Mouse (Mus musculus): ENCODE results near the gene Rab20. TPM values are rescaled to one million over a fixed set of nuclear protein-coding genes. Genes with fewer than 3 reads are reported as not detected.
A peak's percentile ranks its signal among the peaks of the same experiment; 100 is the strongest.

Rab20 gene
- polyA plus RNA-seq (2014; fragmentation: Nextera tagmentation; extraction: Ambion mirVana): 0.95 and 1.5 TPM in 2 replicates

DNA sequence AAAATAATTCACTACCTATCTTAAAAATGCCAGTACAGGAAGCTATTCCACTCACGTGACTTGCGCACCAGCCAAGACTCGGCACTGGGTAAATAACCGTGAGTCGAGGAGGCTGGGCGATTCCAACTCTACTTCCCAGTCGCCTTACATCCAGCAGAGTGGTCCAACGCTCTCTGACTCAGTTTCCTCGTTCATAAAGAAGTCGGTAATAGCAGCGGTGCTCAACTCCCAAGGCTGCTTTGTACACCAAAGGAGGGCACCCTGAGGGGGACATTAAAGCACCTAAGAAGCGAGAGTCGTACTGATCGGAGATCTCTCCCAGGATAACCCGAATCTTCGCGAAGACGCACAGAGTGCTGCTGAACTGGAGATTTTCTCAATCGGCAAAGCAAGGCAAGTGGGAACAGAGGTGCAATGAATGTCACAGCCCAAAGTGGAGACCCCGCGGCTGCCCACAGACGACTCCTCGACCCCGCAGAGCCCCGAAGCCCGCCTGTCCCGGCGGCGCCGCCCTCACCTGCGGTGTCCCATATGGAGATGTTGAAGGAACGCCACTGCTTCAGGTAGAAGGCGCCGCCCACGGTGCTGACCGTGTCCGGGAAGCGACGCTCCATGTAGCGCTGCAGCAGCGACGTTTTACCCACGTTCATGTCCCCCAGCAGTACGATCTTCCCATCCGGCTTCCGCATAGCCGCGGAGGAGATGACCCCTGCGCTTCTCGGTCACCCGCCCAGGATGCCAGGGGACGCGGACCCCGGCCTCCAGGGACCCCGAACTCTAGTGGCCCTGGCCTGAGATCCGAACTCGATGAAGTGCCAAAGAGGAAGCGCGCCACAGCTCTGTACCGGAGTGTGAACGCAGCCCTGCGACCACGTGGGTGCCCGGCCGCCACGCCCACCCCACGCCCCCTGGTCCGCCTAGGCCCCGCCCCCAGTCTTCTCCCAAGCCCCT is at the start of gene Rab20:
Gene Rab20 (minus strand): TSS at position 900 of the 951 bp plus-strand sequence.
- no peak within 1 kb of the TSS for H3K27ac ChIP-seq (ENCODE audit: low read depth, low read length)
- ATAC-seq (ENCODE audit: insufficient read depth, low FRiP score, low TSS enrichment) (peak; percentile 71), DNase-seq (ENCODE audit: low spot score) (peak; percentile 72)
- H3K9me3 ChIP-seq (ENCODE audit: control insufficient read depth, low read length): no peaks in the 10 kb centered on the region
- peaks cover 63% of the 10 kb centered on the region for H3K27me3 ChIP-seq (ENCODE audit: control insufficient read depth, insufficient read depth, low read length)
- peak within 1 kb of the TSS; percentile 94 for H3K4me2 ChIP-seq (ENCODE audit: low read depth)
- WGBS: under 1% methylated on average over 68 of the region's 69 CpGs
- H3K4me3 ChIP-seq (ENCODE audit: low read depth, low read length): peak within 1 kb of the TSS; percentile 39
- H3K36me3 ChIP-seq (ENCODE audit: control insufficient read depth, insufficient read depth, low read length): no peaks in the 10 kb centered on the region
- H3K9ac ChIP-seq (ENCODE audit: low read length): peak within 1 kb of the TSS; percentile 37
- peaks cover 11% of the 10 kb centered on the region; the same call in 1 of the 2 replicates for H3K4me1 ChIP-seq (ENCODE audit: control insufficient read depth, insufficient read depth, low read length)

DNA sequence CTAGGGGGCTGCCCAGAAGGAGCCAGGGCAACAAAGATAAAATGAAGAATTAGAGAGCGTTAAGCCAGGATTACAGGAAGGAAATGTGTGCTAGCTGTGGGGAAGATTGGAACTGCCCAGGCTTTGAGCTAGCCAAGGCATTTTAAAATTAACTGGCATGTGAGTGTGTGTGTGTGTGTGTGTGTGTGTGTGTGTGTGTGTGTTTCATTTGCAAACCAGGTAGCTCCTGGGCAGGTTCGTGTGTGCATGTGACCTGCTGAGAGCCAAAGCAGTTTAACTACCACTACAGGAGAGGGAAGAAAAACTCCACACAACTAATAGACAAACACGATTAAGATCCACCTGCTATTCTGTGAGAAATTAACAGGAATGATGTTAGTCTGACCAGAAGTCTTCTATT is 44.8 kb upstream of the Rab20 start:
- Histone ChIP-seq H3K9me3 (ENCODE audit: control insufficient read depth, low read length) (no peaks in the 10 kb centered on the region), H3K4me2 (ENCODE audit: low read depth) (no peak overlapping the region), H3K9ac (ENCODE audit: low read length) (no peak overlapping the region), H3K27me3 (ENCODE audit: control insufficient read depth, insufficient read depth, low read length) (no peaks in the 10 kb centered on the region), H3K4me1 (ENCODE audit: control insufficient read depth, insufficient read depth, low read length) (no peaks in the 10 kb centered on the region), H3K4me3 (ENCODE audit: low read depth, low read length) (no peak overlapping the region), H3K36me3 (ENCODE audit: control insufficient read depth, insufficient read depth, low read length) (0 out of 2 replicates have a peak, but pooled peaks cover 2% of the 10 kb centered on the region), H3K27ac (ENCODE audit: low read depth, low read length) (no peak overlapping the region)
- 77% methylated on average over 3 of the region's 3 CpGs for WGBS
- ATAC-seq (ENCODE audit: insufficient read depth, low FRiP score, low TSS enrichment) (no peak), DNase-seq (ENCODE audit: low spot score) (no peak)

DNA sequence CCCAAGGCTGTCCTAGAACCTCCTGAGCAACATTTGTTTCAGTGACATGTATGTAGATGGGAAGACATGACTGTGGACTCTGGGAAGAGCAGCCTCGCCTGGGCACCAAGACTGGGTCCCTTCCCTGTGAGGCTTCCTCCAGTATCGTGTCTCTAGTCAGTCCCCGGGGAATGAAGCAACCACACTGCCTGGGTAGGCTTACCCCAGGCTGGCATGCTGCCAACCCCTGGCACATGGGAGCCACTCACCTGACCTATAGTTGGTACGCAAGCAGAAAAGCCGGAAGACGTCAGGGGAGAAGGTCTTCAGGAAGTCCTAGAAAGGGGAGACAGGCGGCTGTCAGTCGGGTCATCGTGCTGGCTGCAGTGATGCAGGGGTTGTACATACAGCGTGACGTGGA is 40.2 kb upstream of the Rab20 start:
- peaks cover 10% of the 10 kb centered on the region; the same call in 1 of the 2 replicates for H3K36me3 ChIP-seq (ENCODE audit: control insufficient read depth, insufficient read depth, low read length)
- H3K9ac ChIP-seq (ENCODE audit: low read length): no peak overlapping the region
- no peaks in the 10 kb centered on the region for H3K27me3 ChIP-seq (ENCODE audit: control insufficient read depth, insufficient read depth, low read length)
- H3K4me1 ChIP-seq (ENCODE audit: control insufficient read depth, insufficient read depth, low read length): no peaks in the 10 kb centered on the region
- ATAC-seq (ENCODE audit: insufficient read depth, low FRiP score, low TSS enrichment): no peak
- 95% methylated on average over 11 of the region's 11 CpGs for WGBS
- DNase-seq (ENCODE audit: low spot score): no peak
- no peak overlapping the region for H3K27ac ChIP-seq (ENCODE audit: low read depth, low read length)
- H3K4me3 ChIP-seq (ENCODE audit: low read depth, low read length): no peak overlapping the region
- H3K9me3 ChIP-seq (ENCODE audit: control insufficient read depth, low read length): no peaks in the 10 kb centered on the region
- H3K4me2 ChIP-seq (ENCODE audit: low read depth): no peak overlapping the region

DNA sequence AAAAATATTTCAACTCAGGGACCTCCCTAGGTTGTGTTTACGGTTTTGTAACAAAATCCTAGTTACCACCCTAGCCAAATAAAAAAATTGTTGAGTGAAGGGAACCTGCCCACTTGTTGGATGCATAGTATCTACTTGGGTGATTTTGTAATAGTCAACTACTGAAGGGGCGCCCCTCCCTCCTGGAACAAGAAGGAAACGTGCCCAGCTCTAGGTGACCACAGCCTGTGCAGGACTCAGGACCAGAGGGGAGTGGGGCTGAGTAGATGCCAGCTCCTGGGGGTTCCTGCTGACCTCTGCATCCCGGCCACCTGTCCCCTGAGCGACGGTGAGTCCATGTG is 39.5 kb upstream of the Rab20 start:
- Histone ChIP-seq H3K27ac (ENCODE audit: low read depth, low read length) (no peak overlapping the region), H3K9ac (ENCODE audit: low read length) (no peak overlapping the region), H3K4me1 (ENCODE audit: control insufficient read depth, insufficient read depth, low read length) (no peaks in the 10 kb centered on the region), H3K4me3 (ENCODE audit: low read depth, low read length) (no peak overlapping the region), H3K4me2 (ENCODE audit: low read depth) (no peak overlapping the region), H3K36me3 (ENCODE audit: control insufficient read depth, insufficient read depth, low read length) (peaks cover 10% of the 10 kb centered on the region; the same call in 1 of the 2 replicates), H3K27me3 (ENCODE audit: control insufficient read depth, insufficient read depth, low read length) (no peaks in the 10 kb centered on the region), H3K9me3 (ENCODE audit: control insufficient read depth, low read length) (no peaks in the 10 kb centered on the region)
- no peak for ATAC-seq (ENCODE audit: insufficient read depth, low FRiP score, low TSS enrichment)
- DNase-seq (ENCODE audit: low spot score): no peak
- WGBS: 96% methylated on average over 6 of the region's 6 CpGs

GRCm38 (mm10) chr8:11517366-11518055 is 39.0 kb upstream of the Rab20 start:
- WGBS: 88% methylated on average over 16 of the region's 16 CpGs
- peaks cover 12% of the 10 kb centered on the region; the same call in 1 of the 2 replicates for H3K36me3 ChIP-seq (ENCODE audit: control insufficient read depth, insufficient read depth, low read length)

GRCm38 (mm10) chr8:11516292-11516691 is 37.8 kb upstream of the Rab20 start:
- H3K9me3 ChIP-seq (ENCODE audit: control insufficient read depth, low read length): no peaks in the 10 kb centered on the region
- no peak overlapping the region for H3K4me2 ChIP-seq (ENCODE audit: low read depth)
- 96% methylated on average over 9 of the region's 9 CpGs for WGBS
- H3K36me3 ChIP-seq (ENCODE audit: control insufficient read depth, insufficient read depth, low read length): peaks cover 17% of the 10 kb centered on the region
- no peak overlapping the region for H3K27ac ChIP-seq (ENCODE audit: low read depth, low read length)
- ATAC-seq (ENCODE audit: insufficient read depth, low FRiP score, low TSS enrichment): no peak
- no peak overlapping the region for H3K9ac ChIP-seq (ENCODE audit: low read length)
- H3K4me3 ChIP-seq (ENCODE audit: low read depth, low read length): no peak overlapping the region
- no peaks in the 10 kb centered on the region for H3K27me3 ChIP-seq (ENCODE audit: control insufficient read depth, insufficient read depth, low read length)
- no peaks in the 10 kb centered on the region for H3K4me1 ChIP-seq (ENCODE audit: control insufficient read depth, insufficient read depth, low read length)
- DNase-seq (ENCODE audit: low spot score): no peak

More at GRCm38 (mm10) chr8:11517366-11518055, 39.0 kb upstream of the Rab20 start:
- no peak overlapping the region for H3K4me2 ChIP-seq (ENCODE audit: low read depth)
- H3K9me3 ChIP-seq (ENCODE audit: control insufficient read depth, low read length): no peaks in the 10 kb centered on the region
- H3K4me1 ChIP-seq (ENCODE audit: control insufficient read depth, insufficient read depth, low read length): no peaks in the 10 kb centered on the region
- H3K9ac ChIP-seq (ENCODE audit: low read length): no peak overlapping the region
- H3K4me3 ChIP-seq (ENCODE audit: low read depth, low read length): no peak overlapping the region
- no peaks in the 10 kb centered on the region for H3K27me3 ChIP-seq (ENCODE audit: control insufficient read depth, insufficient read depth, low read length)
- DNase-seq (ENCODE audit: low spot score): no peak
- no peak for ATAC-seq (ENCODE audit: insufficient read depth, low FRiP score, low TSS enrichment)
- no peak overlapping the region for H3K27ac ChIP-seq (ENCODE audit: low read depth, low read length)

DNA sequence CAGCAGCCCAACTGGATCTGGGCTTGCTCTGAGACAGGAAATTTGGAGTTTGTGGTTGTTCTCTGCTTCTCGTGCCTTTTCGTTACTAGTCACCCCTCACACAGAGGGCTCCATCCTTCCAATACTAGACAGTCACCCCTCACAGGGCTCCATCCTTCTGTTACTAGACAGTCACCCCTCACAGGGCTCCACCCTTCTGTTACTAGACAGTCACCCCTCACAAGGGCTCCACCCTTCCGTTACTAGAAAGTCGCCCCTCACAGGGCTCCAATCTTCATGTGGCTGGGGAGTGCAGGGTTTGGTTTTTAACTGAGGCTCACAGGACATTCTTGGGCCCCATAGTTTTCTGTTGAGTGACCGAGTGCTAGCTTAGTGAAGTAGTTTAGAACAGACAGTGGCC is 34.7 kb upstream of the Rab20 start:
- Histone ChIP-seq H3K36me3 (ENCODE audit: control insufficient read depth, insufficient read depth, low read length) (peaks cover 26% of the 10 kb centered on the region), H3K9ac (ENCODE audit: low read length) (no peak overlapping the region), H3K4me1 (ENCODE audit: control insufficient read depth, insufficient read depth, low read length) (no peaks in the 10 kb centered on the region), H3K4me2 (ENCODE audit: low read depth) (no peak overlapping the region), H3K27me3 (ENCODE audit: control insufficient read depth, insufficient read depth, low read length) (no peaks in the 10 kb centered on the region), H3K27ac (ENCODE audit: low read depth, low read length) (no peak overlapping the region), H3K4me3 (ENCODE audit: low read depth, low read length) (no peak overlapping the region), H3K9me3 (ENCODE audit: control insufficient read depth, low read length) (no peaks in the 10 kb centered on the region)
- DNase-seq (ENCODE audit: low spot score): no peak
- ATAC-seq (ENCODE audit: insufficient read depth, low FRiP score, low TSS enrichment): no peak
- WGBS: 89% methylated on average over 5 of the region's 5 CpGs

DNA sequence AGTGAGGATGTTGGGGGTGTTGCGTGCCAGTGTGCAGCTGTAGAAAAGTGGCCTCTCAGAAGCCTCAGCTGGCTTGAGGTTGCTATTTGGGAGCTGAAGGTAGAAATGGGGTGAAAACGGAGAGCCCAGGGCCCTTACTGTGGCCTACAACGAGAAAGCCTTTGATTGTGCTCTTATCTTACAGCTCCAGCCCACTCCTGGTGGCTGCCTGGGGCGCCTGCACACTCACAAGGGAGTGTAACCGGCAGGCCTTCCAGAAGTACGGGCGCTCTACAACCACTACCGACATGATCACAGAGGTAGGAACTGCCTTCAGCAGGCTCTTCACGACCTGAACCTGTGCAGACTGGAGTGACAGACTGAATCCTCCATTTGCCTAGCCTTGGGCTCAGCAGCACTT is 34.2 kb upstream of the Rab20 start:
- WGBS: 89% methylated on average over 9 of the region's 9 CpGs
- H3K4me2 ChIP-seq (ENCODE audit: low read depth): no peak overlapping the region
- no peaks in the 10 kb centered on the region for H3K9me3 ChIP-seq (ENCODE audit: control insufficient read depth, low read length)
- DNase-seq (ENCODE audit: low spot score): no peak
- no peak for ATAC-seq (ENCODE audit: insufficient read depth, low FRiP score, low TSS enrichment)
- H3K36me3 ChIP-seq (ENCODE audit: control insufficient read depth, insufficient read depth, low read length): peaks cover 26% of the 10 kb centered on the region
- H3K27ac ChIP-seq (ENCODE audit: low read depth, low read length): no peak overlapping the region
- H3K27me3 ChIP-seq (ENCODE audit: control insufficient read depth, insufficient read depth, low read length): no peaks in the 10 kb centered on the region
- H3K9ac ChIP-seq (ENCODE audit: low read length): no peak overlapping the region
- no peaks in the 10 kb centered on the region for H3K4me1 ChIP-seq (ENCODE audit: control insufficient read depth, insufficient read depth, low read length)
- H3K4me3 ChIP-seq (ENCODE audit: low read depth, low read length): no peak overlapping the region
